Mouse (Mus musculus): ENCODE data around the gene Tmem25.

DNA sequence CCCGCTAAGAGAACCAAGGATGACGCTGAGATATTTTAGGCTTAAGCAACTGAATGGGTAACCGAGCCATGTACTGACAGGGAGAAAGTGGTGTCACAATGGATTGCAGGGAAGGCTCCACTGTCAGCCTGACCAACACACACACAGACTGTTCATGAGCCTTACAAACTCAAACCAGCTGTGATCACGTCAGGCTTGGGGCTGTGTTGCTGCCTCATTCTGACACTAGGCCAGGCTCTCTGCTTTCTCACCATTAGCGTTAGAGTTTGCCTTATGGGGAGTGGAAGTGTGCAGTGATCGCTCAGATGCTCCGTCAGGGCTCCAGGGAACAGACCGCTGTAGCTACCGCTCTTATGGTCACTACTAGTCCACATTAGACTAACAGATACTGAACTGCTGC, 6.3 kb downstream of the Tmem25 start:
- TF ChIP-seq CTCF (conservative IDR thresholded peaks at IDR 0.05; ENCODE audit: low read length) (no peak), NANOG (IDR thresholded peaks at IDR 0.05; ENCODE audit: borderline replicate concordance, low read length) (no peak)

Measured in E14TG2a.4 (cell line).